Comparison of ENCODE assay signal across 21 mouse cellular contexts in the genomic region with DNA sequence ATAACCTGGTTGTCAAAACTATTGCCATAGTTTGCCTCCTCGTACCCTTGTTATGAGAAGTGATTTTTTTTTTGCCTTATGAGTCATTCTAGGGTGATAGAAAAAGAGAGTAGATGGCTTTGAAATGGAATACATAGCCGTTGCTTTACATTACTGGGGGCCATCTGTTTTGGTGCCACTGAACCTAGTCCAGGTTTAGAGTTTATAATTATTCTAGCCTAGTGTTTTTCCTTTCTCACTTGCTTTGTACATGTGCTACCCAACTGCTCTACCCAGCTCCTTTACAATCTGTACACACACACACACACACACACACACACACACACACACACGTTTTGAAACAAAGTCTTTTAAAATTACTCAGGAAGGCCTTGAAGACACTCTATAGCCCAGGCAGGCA.
DNase-seq lines count a peak whose midpoint lies in the region; ATAC-seq and TF ChIP-seq lines count a peak whose summit lies in the region.
"Had no signal": no experiment of that assay in that cellular context is flagged by ENCODE, and none has a peak within 500 bp of the region (broad histone marks: within the 10 kb centered on the region; RNA-seq: fewer than 3 reads in every experiment).

No protein-coding gene starts in this region.

- peak; percentile 47 for ATAC-seq in frontal cortex, adult (ENCODE audit: low TSS enrichment)
- ATAC-seq: activated CD4-positive, CD25-positive, alpha-beta regulatory T cell, adult 4 months; CD4-positive, CD25-positive, alpha-beta regulatory T cell, adult 4 months; Patski had no signal

- peak overlapping the region; percentile 28; the same call in 1 of the 2 replicates for H3K27ac ChIP-seq in left cerebral cortex, adult 2 months

- no peak overlapping the region for H3K4me3 ChIP-seq in left cerebral cortex, adult 2 months

- no peak for DNase-seq in frontal cortex, postnatal 36 days (ENCODE audit: low spot score in 2 of 2)
- DNase-seq in left cerebral cortex, adult 2 months (ENCODE audit: extremely low spot score in 1 of 2, low spot score in 2 of 2) = no peak
- no peak for DNase-seq in left cerebral cortex, postnatal 14 days (ENCODE audit: low spot score in 2 of 2)
- DNase-seq in brain, adult 2 months (ENCODE audit: low read depth, low spot score) = peak; percentile 45
- DNase-seq in telencephalon, adult 2 months (ENCODE audit: low read depth, low spot score) = peak; percentile 55
- no peak for DNase-seq in heart, postnatal 4 days
- no peak for DNase-seq in lung, postnatal 25 days (ENCODE audit: low spot score)
- DNase-seq: adrenal gland, adult 2 months; adrenal gland, adult 8-10 months; adrenal gland, postnatal 10 days; adrenal gland, postnatal 14 days; adrenal gland, postnatal 25 days; adrenal gland, postnatal 36 days; B cell, adult 2 months; cerebellum, adult 11 months; cerebellum, adult 11-12 months; cerebellum, adult 18-20 months had no signal

- intact Hi-C loops in left cerebral cortex, adult 2 months (cut with DNase I) = loop anchor here (5.0 kb wide), 1 partner anchor 266 kb away; no protein-coding TSS in a partner anchor
- intact Hi-C loops in left cerebral cortex, postnatal 14 days (cut with DNase I) = no loop called here

- TF ChIP-seq CTCF in left cerebral cortex, adult 2 months (IDR thresholded peaks at IDR 0.05) = no peak

Comparison
In these comparisons a context has a peak if more than half of its experiments do, and no peak if none do; other contexts are left out.
1. DNase-seq: peak in brain, adult 2 months (single experiment) and telencephalon, adult 2 months (single experiment); none in frontal cortex, postnatal 36 days (0 of 2), left cerebral cortex, adult 2 months (0 of 2), left cerebral cortex, postnatal 14 days (0 of 2), heart, postnatal 4 days (single experiment) and lung, postnatal 25 days (single experiment).